ENCODE assay signal across 10 mouse cellular contexts in the genomic region with DNA sequence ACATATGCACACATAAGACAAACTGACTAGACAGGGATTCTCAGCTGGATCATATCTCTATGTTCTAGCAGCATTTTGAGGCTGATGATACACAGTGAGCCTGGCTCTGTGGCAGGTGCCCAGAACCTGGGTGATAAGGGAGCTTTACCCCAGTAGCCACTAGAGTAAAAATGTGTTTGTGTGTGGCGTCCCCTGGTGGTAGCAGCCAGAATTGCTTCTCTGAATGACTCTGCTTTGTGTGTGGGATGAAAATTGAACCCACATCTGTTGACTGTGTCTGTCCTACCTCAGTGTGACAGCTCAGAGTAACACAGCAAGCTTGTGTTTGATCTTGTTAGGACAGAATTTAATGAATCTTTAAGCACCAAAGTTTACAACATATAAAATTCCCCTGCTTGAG. TPM values are rescaled to one million over a fixed set of nuclear protein-coding genes. Genes with fewer than 3 reads are reported as not detected.
DNase-seq lines count a peak whose midpoint lies in the region; ATAC-seq and TF ChIP-seq lines count a peak whose summit lies in the region.
"Not testable (repeated sequence)": the region's sequence is repeated elsewhere in the genome, so short reads cannot be mapped to it uniquely, and the experiment has no call there.
"Had no signal": no experiment of that assay in that cellular context is flagged by ENCODE, and none has a peak within 500 bp of the region (broad histone marks: within the 10 kb centered on the region; RNA-seq: fewer than 3 reads in every experiment).

No protein-coding gene starts in this region.

- not testable (repeated sequence) for H3K4me2 ChIP-seq in CH12.LX (ENCODE audit: insufficient read depth, low read depth, poor library complexity, severe bottlenecking); embryonic facial prominence, embryonic 11.5 days (ENCODE audit: low read depth, low read length); liver, embryonic 11.5 days

- TF ChIP-seq POLR2A in CH12.LX (IDR thresholded peaks at IDR 0.05; ENCODE audit: low read depth, low read length); thymus, adult 2 months (IDR thresholded peaks at IDR 0.05; ENCODE audit: control insufficient read depth, extremely low read depth, insufficient read depth, low read length, poor library complexity): not testable (repeated sequence)

- not testable (repeated sequence) for ATAC-seq in embryonic facial prominence, embryonic 11.5 days (replicated peaks; ENCODE audit: insufficient number of reproducible peaks, low FRiP score, low TSS enrichment, low read depth); liver, embryonic 11.5 days (replicated peaks; ENCODE audit: low FRiP score)

- H3K9me3 ChIP-seq in CH12.LX (replicated peaks; ENCODE audit: low read length); embryonic facial prominence, embryonic 11.5 days (replicated peaks; ENCODE audit: control insufficient read depth, low read length); heart, embryonic 10.5 days; liver, embryonic 11.5 days (ENCODE audit: control insufficient read depth, low read length): not testable (repeated sequence)

- not testable (repeated sequence) for H3K27me3 ChIP-seq in CH12.LX (replicated peaks)
- peaks cover 24% of the 10 kb centered on the region for H3K27me3 ChIP-seq in embryonic facial prominence, embryonic 11.5 days (ENCODE audit: control insufficient read depth, insufficient read depth, low read length)
- peaks cover 43% of the 10 kb centered on the region for H3K27me3 ChIP-seq in heart, embryonic 10.5 days (ENCODE audit: insufficient read depth, poor library complexity, severe bottlenecking)
- H3K27me3 ChIP-seq in liver, embryonic 11.5 days (replicated peaks; ENCODE audit: control insufficient read depth, insufficient read depth, low read length): peaks cover 42% of the 10 kb centered on the region
- peaks cover 10% of the 10 kb centered on the region for H3K27me3 ChIP-seq in thymus, adult 2 months (ENCODE audit: control insufficient read depth, insufficient read depth, low read length)

- H3K27ac ChIP-seq in CH12.LX (ENCODE audit: insufficient read depth, low read depth); embryonic facial prominence, embryonic 11.5 days (replicated peaks; ENCODE audit: low read depth, low read length); heart, embryonic 10.5 days; liver, embryonic 11.5 days (ENCODE audit: low read depth, low read length); thymus, adult 2 months (ENCODE audit: control insufficient read depth, insufficient read depth, low read length): not testable (repeated sequence)

- not testable (repeated sequence) for TF ChIP-seq EP300 in CH12.LX (IDR thresholded peaks at IDR 0.05; ENCODE audit: low read length)

- peak; percentile 84 to 100 for TF ChIP-seq CTCF in CH12.LX (conservative IDR thresholded peaks at IDR 0.05 in 1 of 2, IDR thresholded peaks at IDR 0.05 in 1 of 2; ENCODE audit: low read depth in 2 of 2, low read length in 2 of 2)
- not testable (repeated sequence) for TF ChIP-seq CTCF in thymus, adult 2 months (IDR thresholded peaks at IDR 0.05; ENCODE audit: borderline replicate concordance, control insufficient read depth, extremely low read depth, insufficient read depth, low read length, poor library complexity)

- TF ChIP-seq RAD21 in CH12.LX (IDR thresholded peaks at IDR 0.05; ENCODE audit: low read depth, low read length): peak; percentile 74

- H3K9ac ChIP-seq in CH12.LX (ENCODE audit: insufficient read depth, low read depth); embryonic facial prominence, embryonic 11.5 days (replicated peaks; ENCODE audit: low read length); liver, embryonic 11.5 days (ENCODE audit: low read depth, low read length): not testable (repeated sequence)

- not testable (repeated sequence) for H3K79me2 ChIP-seq in CH12.LX (replicated peaks; ENCODE audit: control insufficient read depth, extremely low read depth, insufficient read depth, poor library complexity, severe bottlenecking)

- not testable (repeated sequence) for H3K4me1 ChIP-seq in CH12.LX (ENCODE audit: control insufficient read depth in 1 of 2, insufficient read depth in 2 of 2); embryonic facial prominence, embryonic 11.5 days (ENCODE audit: control insufficient read depth, insufficient read depth, low read length); liver, embryonic 11.5 days (replicated peaks; ENCODE audit: control insufficient read depth, insufficient read depth, low read length); thymus, adult 2 months (replicated peaks; ENCODE audit: control insufficient read depth, insufficient read depth, low read length)
- peaks cover 13% of the 10 kb centered on the region for H3K4me1 ChIP-seq in heart, embryonic 10.5 days

- WGBS in embryonic facial prominence, embryonic 11.5 days: 0% methylated on average over 1 of the region's 1 CpGs
- 0% methylated on average over 1 of the region's 1 CpGs for WGBS in heart, embryonic 10.5 days
- WGBS in liver, embryonic 11.5 days: 0% methylated on average over 1 of the region's 1 CpGs
- WGBS in thymus, adult 2 months: 0% methylated on average over 1 of the region's 1 CpGs

- dilution Hi-C loops in CH12.LX (cut with MboI; ENCODE audit: extremely low pct_ligation_motif_present, extremely low pct_unique_long_range_greater_than_20kb, low sequenced_read_pairs): not testable (repeated sequence)

- not testable (repeated sequence) for H3K4me3 ChIP-seq in CH12.LX (replicated peaks in 1 of 3; ENCODE audit: low read depth in 2 of 3, low read length in 2 of 3, poor library complexity in 1 of 3); embryonic facial prominence, embryonic 11.5 days (ENCODE audit: low read depth, low read length); heart, embryonic 10.5 days; liver, embryonic 11.5 days (ENCODE audit: low read depth, low read length); thymus, adult 2 months (ENCODE audit: control insufficient read depth, insufficient read depth, low read length)

- H3K36me3 ChIP-seq in CH12.LX (replicated peaks in 1 of 2; ENCODE audit: control insufficient read depth in 1 of 2, insufficient read depth in 1 of 2, low read length in 1 of 2); embryonic facial prominence, embryonic 11.5 days (replicated peaks; ENCODE audit: control insufficient read depth, insufficient read depth, low read depth, low read length); heart, embryonic 10.5 days; liver, embryonic 11.5 days (ENCODE audit: control insufficient read depth, insufficient read depth, low read length); thymus, adult 2 months (ENCODE audit: control insufficient read depth, insufficient read depth, low read length): not testable (repeated sequence)

- in situ Hi-C loops in CH12.LX (cut with MboI; ENCODE audit: low pct_ligation_motif_present, low pct_unique_long_range_greater_than_20kb, low sequenced_read_pairs): loop anchor here (10.0 kb wide), 4 partner anchors 85 to 685 kb away; no protein-coding TSS in a partner anchor

- peak; percentile 74 for DNase-seq in CH12.LX (ENCODE audit: extremely low read depth)
- peak; percentile 61 for DNase-seq in brain, adult 2 months (ENCODE audit: low read depth, low spot score)
- peak; percentile 76 for DNase-seq in embryonic facial prominence, embryonic 11.5 days (ENCODE audit: low spot score)
- DNase-seq in heart, embryonic 10.5 days (ENCODE audit: low spot score): peak; percentile 79
- DNase-seq in kidney, postnatal 36 days: peak; percentile 57 to 83
- peak; percentile 55 for DNase-seq in liver, embryonic 11.5 days (ENCODE audit: low spot score)
- DNase-seq in retina, adult 2 months (ENCODE audit: low read depth, low spot score): peak; percentile 20
- peak; percentile 73 for DNase-seq in thymus, adult 2 months

TF ChIP-seq in CH12.LX, 34 proteins besides CTCF, POLR2A, EP300 and RAD21:
- 0 out of 2 replicates have a peak, but pooled peaks have one; percentile 24 for TF ChIP-seq ZC3H11A (IDR thresholded peaks at IDR 0.05; ENCODE audit: low read depth, low read length)
- peak; percentile 77 for TF ChIP-seq SMC3 (IDR thresholded peaks at IDR 0.05; ENCODE audit: low read depth, low read length)

RNA-seq across cellular contexts. Expression of gene Gja3, which starts 2.2 kb away (rescaled TPM):
- total RNA-seq in CH12.LX (2012; rRNA removed): not detected in 2 replicates
- total RNA-seq in CH12.LX (2014; rRNA removed): not detected in 2 replicates
- not detected in 2 replicates for polyA plus RNA-seq in CH12.LX (2012; ENCODE audit: insufficient read length, low read depth)
- polyA plus RNA-seq in embryonic facial prominence, embryonic 11.5 days (2014; fragmentation: Nextera tagmentation; extraction: Ambion mirVana): 0.34 and 3.1 TPM in 2 replicates
- 2.5 and 4.0 TPM in 2 replicates for polyA plus RNA-seq in heart, embryonic 10.5 days (2016; fragmentation: Nextera tagmentation; extraction: Ambion mirVana)
- polyA plus RNA-seq in liver, embryonic 11.5 days (2014; fragmentation: Nextera tagmentation; extraction: Ambion mirVana): 0.15 and 0.17 TPM in 2 replicates
- 0.13 and 1.0 TPM in 2 replicates for polyA plus RNA-seq in thymus, adult 2 months (2012; rRNA removed)

RNA-seq across cellular contexts. Expression of gene Gjb2, which starts 44.5 kb away (rescaled TPM):
- total RNA-seq in CH12.LX (2012; rRNA removed): not detected in 2 replicates
- not detected in 2 replicates for total RNA-seq in CH12.LX (2014; rRNA removed)
- polyA plus RNA-seq in CH12.LX (2012; ENCODE audit: insufficient read length, low read depth): not detected in 2 replicates
- polyA plus RNA-seq in embryonic facial prominence, embryonic 11.5 days (2014; fragmentation: Nextera tagmentation; extraction: Ambion mirVana): 25.0 and 28.7 TPM in 2 replicates
- polyA plus RNA-seq in heart, embryonic 10.5 days (2016; fragmentation: Nextera tagmentation; extraction: Ambion mirVana): 1.0 and 4.0 TPM in 2 replicates
- polyA plus RNA-seq in liver, embryonic 11.5 days (2014; fragmentation: Nextera tagmentation; extraction: Ambion mirVana): 3.8 and 4.8 TPM in 2 replicates
- 4.9 and 6.1 TPM in 2 replicates for polyA plus RNA-seq in thymus, adult 2 months (2012; rRNA removed)

RNA-seq across cellular contexts. Expression of gene Gm4491, which starts 55.6 kb away (rescaled TPM):
- total RNA-seq in CH12.LX (2012; rRNA removed) (not detected in 2 replicates), CH12.LX (2014; rRNA removed) (not detected in 2 replicates)
- not detected in 2 replicates for polyA plus RNA-seq in CH12.LX (2012; ENCODE audit: insufficient read length, low read depth)
- polyA plus RNA-seq in embryonic facial prominence, embryonic 11.5 days (2014; fragmentation: Nextera tagmentation; extraction: Ambion mirVana): not detected in 2 replicates
- not detected in 2 replicates for polyA plus RNA-seq in heart, embryonic 10.5 days (2016; fragmentation: Nextera tagmentation; extraction: Ambion mirVana)
- not detected in 2 replicates for polyA plus RNA-seq in liver, embryonic 11.5 days (2014; fragmentation: Nextera tagmentation; extraction: Ambion mirVana)
- polyA plus RNA-seq in thymus, adult 2 months (2012; rRNA removed): not detected in 2 replicates
- polyA plus RNA-seq: hindbrain, embryonic 16.5 days; neural tube, embryonic 12.5 days had no signal

Comparison
In these comparisons a context has a peak if more than half of its experiments do, and no peak if none do; other contexts are left out.
1. DNase-seq: peak in every context shown above with its lines; median percentile 79 in heart, embryonic 10.5 days; 76 in embryonic facial prominence, embryonic 11.5 days; 74 in CH12.LX; 73 in thymus, adult 2 months; 70 in kidney, postnatal 36 days; 61 in brain, adult 2 months; 55 in liver, embryonic 11.5 days; 20 in retina, adult 2 months.